Mouse (Mus musculus) cerebellum, adult 2 months (tissue): ENCODE results near the gene Rasgef1b. TPM values are rescaled to one million over a fixed set of nuclear protein-coding genes. Genes with fewer than 3 reads are reported as not detected.
A peak's percentile ranks its signal among the peaks of the same experiment; 100 is the strongest.

Experiments
- DNase-seq, 2 experiments: peaks; one replicate each; pipeline ENCODE4 v3.0.0; 2021
- H3K27ac ChIP-seq: fragments of 200-500 bp; 2 replicates; pipeline ENCODE4 v1.5.1; 2012; ENCODE audit warnings: low read length, control low read depth, inconsistent platforms; ENCODE audit not compliant: insufficient read depth
- H3K27me3 ChIP-seq: fragments of 200-500 bp; 2 replicates; pipeline ENCODE4 v1.6.1; 2012; ENCODE audit warnings: inconsistent platforms, mild to moderate bottlenecking, low read length, moderate library complexity; ENCODE audit not compliant: control insufficient read depth, insufficient read depth
- H3K4me1 ChIP-seq: fragments of 200-500 bp; 2 replicates; pipeline ENCODE4 v1.6.1; 2011; ENCODE audit warnings: low read length; ENCODE audit not compliant: control insufficient read depth, insufficient read depth
- H3K4me3 ChIP-seq: fragments of 200-500 bp; replicated peaks from 2 replicates; pipeline ENCODE3; 2011; ENCODE audit warnings: mild to moderate bottlenecking, low read depth, low read length, control low read depth; ENCODE audit not compliant: insufficient read depth
- CTCF ChIP-seq: fragments of 200-500 bp; IDR thresholded peaks from 2 replicates; pipeline ENCODE4 v1.5.1; 2011; ENCODE audit warnings: low read depth, mild to moderate bottlenecking, control low read depth, low read length, moderate library complexity, borderline replicate concordance; ENCODE audit not compliant: insufficient read depth
- POLR2A ChIP-seq: fragments of 200-500 bp; IDR thresholded peaks from 2 replicates; pipeline ENCODE4 v1.6.1; 2011; ENCODE audit warnings: low read length, control low read depth, borderline replicate concordance; ENCODE audit not compliant: insufficient read depth
- WGBS: fragments of 180-500 bp; shearing (Covaris S2); methylation state at CpG from one replicate; pipeline ENCODE4 v1.1.7; 2018; 5-methylcytosine and 5-hydroxymethylcytosine counted together
- polyA plus RNA-seq: library from polyadenylated mRNA; depleted of rRNA; stranded (reverse); fragments of >200 nt; gene quantifications from 2 replicates; pipeline ENCODE4 v1.2.3, GENCODE M21; 2012; rRNA removed

Gene Rasgef1b
- polyA plus RNA-seq, 1 experiment, result 19.6 TPM

DNA sequence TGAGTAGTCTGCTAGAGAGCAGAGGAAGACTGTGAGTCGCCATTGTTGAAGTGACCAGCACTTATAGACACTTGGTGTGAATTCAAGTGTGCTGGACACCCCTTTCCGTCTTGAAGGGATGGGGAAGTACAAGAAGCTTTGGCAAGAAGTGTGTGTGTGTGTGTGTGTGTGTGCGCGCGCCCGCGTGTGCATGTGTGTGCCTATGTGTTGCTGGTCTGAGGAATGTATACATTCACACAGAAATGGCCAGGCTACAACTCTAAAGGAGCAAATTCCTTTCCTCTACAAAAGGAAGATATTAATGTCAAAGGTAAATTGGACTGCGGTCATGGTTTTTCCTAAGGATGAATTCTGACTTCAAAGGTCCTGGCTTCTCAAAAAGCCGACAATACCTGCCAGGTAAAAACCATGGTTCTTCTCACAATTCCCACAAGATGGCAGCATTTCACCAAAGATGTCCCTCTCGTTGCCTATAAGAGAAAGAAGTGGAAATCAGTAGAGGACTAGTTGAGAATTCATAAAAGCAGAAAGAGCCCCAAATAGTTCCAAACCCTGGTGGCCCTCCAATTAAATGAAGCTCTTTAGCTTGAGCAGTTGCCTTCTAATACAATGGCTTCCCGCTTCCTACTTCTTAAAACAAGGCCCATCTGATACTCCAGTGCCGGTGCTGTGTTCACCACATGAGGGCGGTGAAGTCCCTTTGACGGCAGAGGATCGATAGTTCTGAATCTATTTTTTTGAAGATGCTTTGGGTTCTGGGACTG lies 526.6 kb downstream of the Rasgef1b start:
- WGBS, result 50% methylated on average over 15 of the region's 15 CpGs
- peak; percentile 48 to 49 for DNase-seq
- peak; percentile 41 for TF ChIP-seq CTCF
- TF ChIP-seq POLR2A, result no peak
- no peak overlapping the region for H3K27ac ChIP-seq
- H3K4me1 ChIP-seq, result no peaks in the 10 kb centered on the region
- H3K4me3 ChIP-seq, result no peak overlapping the region
- no peaks in the 10 kb centered on the region for H3K27me3 ChIP-seq

DNA sequence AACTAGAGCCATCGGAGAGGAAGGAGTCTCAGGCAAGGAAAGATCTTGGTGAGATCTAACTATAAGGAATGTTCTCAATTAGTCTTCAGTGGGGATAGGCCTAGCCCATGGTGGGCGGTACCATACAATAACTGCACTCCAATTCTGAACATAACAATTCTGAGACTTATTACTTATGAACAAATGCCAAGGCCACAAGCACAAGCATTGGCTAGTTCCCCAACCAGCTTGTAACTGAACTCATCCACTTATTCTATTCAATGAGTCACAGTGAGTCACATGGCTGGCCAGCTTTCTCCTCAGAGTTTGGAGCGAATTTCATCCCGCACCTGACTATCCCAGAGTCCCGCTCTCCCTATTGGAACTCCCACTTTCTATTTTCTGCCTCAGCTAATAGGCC lies 533.4 kb downstream of the Rasgef1b start:
- Histone ChIP-seq H3K27ac (no peak overlapping the region), H3K27me3 (no peaks in the 10 kb centered on the region), H3K4me3 (no peak overlapping the region), H3K4me1 (no peaks in the 10 kb centered on the region)
- no peak for DNase-seq
- 94% methylated on average over 5 of the region's 5 CpGs for WGBS
- TF ChIP-seq CTCF, result no peak
- no peak for TF ChIP-seq POLR2A

DNA sequence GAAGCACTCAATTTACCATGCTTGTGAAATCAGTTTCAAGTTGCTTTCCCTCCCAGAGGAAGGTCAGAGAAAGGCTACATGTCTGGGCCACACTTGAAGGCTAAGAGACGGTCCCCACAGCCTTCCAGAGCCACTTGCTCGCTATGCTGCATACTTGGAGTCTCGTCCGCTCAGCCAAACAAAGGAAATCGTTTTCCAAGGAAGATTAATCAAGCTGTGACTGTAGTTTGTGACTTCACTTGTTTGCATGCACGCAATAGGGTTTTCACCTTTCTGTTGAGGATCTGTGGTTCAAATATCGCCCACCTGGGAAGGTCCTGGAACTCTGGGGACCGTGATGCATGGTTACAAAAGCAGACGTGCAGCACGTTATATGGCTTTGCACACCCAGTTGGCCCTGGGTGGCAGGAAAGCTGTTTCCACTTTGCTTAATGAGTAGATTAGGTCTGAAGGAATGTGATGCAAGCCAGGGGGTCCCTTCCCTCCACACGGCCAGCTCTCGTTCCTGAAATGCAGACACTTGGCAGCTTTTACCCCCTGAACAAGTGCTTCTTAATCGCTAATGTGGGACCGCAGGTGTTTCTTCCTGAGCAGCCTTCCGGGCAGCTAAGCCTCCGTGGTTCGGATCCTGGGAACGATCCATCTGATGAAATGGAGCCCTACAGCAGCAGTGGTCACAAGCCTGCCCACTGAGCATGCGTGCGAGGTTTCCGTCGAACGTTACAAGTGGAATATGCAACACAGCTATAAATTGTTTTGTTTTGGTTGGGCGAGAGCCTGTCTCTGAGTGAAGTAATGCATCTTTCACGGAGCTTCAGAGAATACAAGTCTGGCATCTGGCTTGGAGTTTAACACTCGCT lies 537.7 kb downstream of the Rasgef1b start:
- Histone ChIP-seq H3K27me3 (no peaks in the 10 kb centered on the region; the same call in 1 of the 2 replicates), H3K4me1 (no peaks in the 10 kb centered on the region), H3K4me3 (no peak overlapping the region), H3K27ac (no peak overlapping the region)
- no peak for DNase-seq
- no peak for TF ChIP-seq CTCF
- TF ChIP-seq POLR2A, result no peak
- 45% methylated on average over 26 of the region's 26 CpGs for WGBS

DNA sequence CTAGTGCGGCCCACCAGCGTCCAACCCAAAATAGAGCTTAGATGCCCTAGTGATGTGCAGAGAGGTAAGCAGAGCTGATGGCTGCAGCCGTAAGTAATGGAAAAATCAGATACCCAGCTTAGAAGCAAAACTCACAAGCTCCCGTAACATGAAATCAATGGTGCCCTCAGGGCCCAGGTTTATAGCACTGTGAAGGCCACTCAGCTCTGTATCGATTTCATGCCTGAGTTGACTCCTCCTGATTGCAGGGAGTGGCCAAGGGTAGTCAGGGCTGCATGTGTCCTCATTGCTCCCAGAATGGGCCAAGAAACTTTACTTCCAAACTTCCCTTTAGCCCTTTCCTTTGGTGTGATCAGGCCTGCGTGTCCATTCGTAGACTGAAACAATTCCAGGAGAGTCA lies 545.2 kb downstream of the Rasgef1b start:
- DNase-seq, result no peak
- 92% methylated on average over 7 of the region's 7 CpGs for WGBS
- Histone ChIP-seq H3K4me1 (no peaks in the 10 kb centered on the region), H3K27ac (no peak overlapping the region), H3K4me3 (no peak overlapping the region), H3K27me3 (no peaks in the 10 kb centered on the region; the same call in 1 of the 2 replicates)
- no peak for TF ChIP-seq POLR2A
- no peak for TF ChIP-seq CTCF

GRCm38 (mm10) chr5:99174608-99175385 lies 554.1 kb downstream of the Rasgef1b start:
- Histone ChIP-seq H3K27ac (no peak overlapping the region), H3K4me3 (no peak overlapping the region), H3K4me1 (no peaks in the 10 kb centered on the region), H3K27me3 (no peaks in the 10 kb centered on the region)
- TF ChIP-seq CTCF (no peak), POLR2A (no peak)
- WGBS, result 56% methylated on average over 8 of the region's 8 CpGs
- DNase-seq, result no peak

DNA sequence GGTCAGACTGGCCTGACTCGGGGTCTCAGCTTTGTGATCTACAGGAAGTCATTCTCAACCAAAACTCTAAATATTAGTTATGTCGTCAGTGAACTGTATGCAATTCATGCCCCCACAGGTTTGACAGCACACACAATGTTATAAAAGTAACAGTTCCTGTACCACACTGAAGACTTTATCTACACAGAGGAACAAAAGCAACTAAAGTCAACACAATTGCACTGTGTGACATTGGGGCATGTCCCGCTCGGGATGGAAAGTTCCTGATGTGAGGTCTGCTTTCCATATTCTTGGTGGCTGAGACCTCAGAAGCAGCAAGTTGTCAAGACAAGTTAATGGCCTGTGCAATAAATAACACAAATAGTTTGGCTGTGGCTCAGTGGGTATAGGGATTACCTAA lies 559.0 kb downstream of the Rasgef1b start:
- H3K27me3 ChIP-seq, result no peaks in the 10 kb centered on the region
- WGBS, result 87% methylated on average over 4 of the region's 4 CpGs
- no peaks in the 10 kb centered on the region for H3K4me1 ChIP-seq
- H3K4me3 ChIP-seq, result no peak overlapping the region
- TF ChIP-seq CTCF (no peak), POLR2A (no peak)
- no peak overlapping the region for H3K27ac ChIP-seq
- no peak for DNase-seq

- no peak for DNase-seq
- WGBS, result 90% methylated on average over 5 of the region's 5 CpGs
- no peak overlapping the region for H3K4me3 ChIP-seq
- no peaks in the 10 kb centered on the region for H3K27me3 ChIP-seq
- no peaks in the 10 kb centered on the region for H3K4me1 ChIP-seq
- H3K27ac ChIP-seq, result no peak overlapping the region
- TF ChIP-seq CTCF (no peak), POLR2A (no peak)
Measured at GRCm38 (mm10) chr5:99167767-99168166, 561.1 kb downstream of the Rasgef1b start.

Other genes starting within 250 kb of the Rasgef1b start
- gene Vamp9, start 177.2 kb upstream of the Rasgef1b start, polyA plus RNA-seq, result 0.84 TPM in 1 of 2 replicates, not detected in the other
- 114 and 127 TPM in 2 replicates for gene Hnrnpd, start 249.9 kb upstream of the Rasgef1b start, polyA plus RNA-seq
- gene 4930524J08Rik, start 250.0 kb upstream of the Rasgef1b start, polyA plus RNA-seq, result 1.6 and 1.8 TPM in 2 replicates